Mouse (Mus musculus) c-Kit-positive CD71-positive TER-119-positive erythroid progenitor cells, embryonic 14.5 days (primary cell): ENCODE results near the gene Galnt14.

Experiments used
- DNase-seq: peaks from one replicate; pipeline ENCODE4 v3.0.0-alpha.2; 2013; ENCODE audit warnings: low spot score

Galnt14 gene

DNA sequence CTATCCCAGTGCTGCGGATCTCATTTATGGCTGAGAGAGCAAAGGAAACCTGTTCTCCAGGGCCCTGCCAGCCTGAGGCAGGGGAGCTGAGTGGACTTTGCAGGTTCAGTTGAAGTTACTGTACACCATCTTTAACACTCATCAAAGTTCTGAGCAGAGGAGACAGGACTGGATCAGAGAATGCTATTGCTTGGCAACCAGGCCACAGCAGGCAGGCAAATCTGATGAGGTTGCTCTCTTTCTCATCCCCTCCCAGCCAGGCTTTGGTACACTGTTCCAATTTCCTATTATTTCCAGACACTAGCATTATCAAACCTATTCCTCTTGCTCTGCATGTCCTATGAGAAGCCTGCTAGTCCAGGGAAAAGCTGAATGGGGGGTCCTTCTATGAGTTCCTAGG lies 41.3 kb downstream of the Galnt14 start:
- DNase-seq = no peak

DNA sequence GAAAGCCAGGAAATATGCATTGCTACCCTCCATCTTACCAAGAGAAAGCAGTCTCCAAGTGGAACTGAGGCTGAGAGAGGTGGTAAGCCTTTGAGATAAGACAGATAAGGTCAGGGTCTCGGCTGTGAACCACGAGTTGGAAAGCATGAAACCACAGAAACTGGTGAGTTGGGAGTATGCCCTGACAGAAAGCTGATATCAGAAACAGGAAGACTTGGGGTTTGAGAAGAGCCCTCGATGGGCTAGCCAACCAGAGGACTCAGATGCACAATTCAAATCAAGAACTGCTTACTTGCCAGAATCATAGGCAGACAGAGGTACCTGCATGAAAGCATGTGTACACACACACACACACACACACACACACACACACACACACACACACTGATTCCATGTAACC lies 47.0 kb downstream of the Galnt14 start:
- no peak for DNase-seq

DNA sequence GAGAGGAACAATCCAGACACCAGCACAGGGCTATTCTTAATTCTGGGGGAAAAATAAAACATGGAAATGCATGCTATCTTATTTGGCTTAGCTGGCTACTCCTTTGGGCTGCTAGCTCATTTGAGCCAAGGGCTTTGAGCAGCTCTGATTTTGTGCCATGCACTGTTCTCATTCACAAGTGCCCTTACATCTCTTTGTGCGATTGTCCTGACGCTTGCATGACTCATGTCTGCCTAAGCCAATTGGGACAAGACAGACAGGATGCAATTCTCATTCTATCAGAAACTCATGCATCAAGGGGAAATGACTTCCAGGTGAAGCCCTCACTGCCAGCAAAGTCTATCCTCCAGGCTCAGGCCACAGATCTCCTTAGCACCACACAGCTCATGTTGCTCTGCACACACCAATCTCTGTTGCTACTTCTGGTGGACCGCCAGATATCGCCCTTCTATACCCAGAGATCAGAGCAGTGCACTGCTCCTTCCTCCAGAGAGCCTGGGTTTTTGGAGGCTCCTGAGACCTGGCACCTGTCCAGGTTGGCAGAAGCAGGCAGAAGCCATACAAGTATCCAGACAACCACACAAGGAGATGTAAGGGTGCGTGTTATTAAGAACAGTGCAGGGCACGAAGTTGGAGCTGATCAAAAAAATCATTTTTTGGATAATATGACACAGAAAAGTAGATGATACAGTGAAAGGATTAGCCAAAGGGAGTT lies 51.4 kb downstream of the Galnt14 start:
- DNase-seq = no peak

GRCm38 (mm10) chr17:73656373-73656772 lies 53.9 kb downstream of the Galnt14 start:
- no peak for DNase-seq

- no peak for DNase-seq
Measured at GRCm38 (mm10) chr17:73654261-73654660, 56.0 kb downstream of the Galnt14 start.

- DNase-seq = no peak
Measured at GRCm38 (mm10) chr17:73649371-73649770, 60.9 kb downstream of the Galnt14 start.

- no peak for DNase-seq
Measured at GRCm38 (mm10) chr17:73641676-73642075, 68.6 kb downstream of the Galnt14 start.

- no peak for DNase-seq
Measured at GRCm38 (mm10) chr17:73640117-73640480, 70.2 kb downstream of the Galnt14 start.

DNA sequence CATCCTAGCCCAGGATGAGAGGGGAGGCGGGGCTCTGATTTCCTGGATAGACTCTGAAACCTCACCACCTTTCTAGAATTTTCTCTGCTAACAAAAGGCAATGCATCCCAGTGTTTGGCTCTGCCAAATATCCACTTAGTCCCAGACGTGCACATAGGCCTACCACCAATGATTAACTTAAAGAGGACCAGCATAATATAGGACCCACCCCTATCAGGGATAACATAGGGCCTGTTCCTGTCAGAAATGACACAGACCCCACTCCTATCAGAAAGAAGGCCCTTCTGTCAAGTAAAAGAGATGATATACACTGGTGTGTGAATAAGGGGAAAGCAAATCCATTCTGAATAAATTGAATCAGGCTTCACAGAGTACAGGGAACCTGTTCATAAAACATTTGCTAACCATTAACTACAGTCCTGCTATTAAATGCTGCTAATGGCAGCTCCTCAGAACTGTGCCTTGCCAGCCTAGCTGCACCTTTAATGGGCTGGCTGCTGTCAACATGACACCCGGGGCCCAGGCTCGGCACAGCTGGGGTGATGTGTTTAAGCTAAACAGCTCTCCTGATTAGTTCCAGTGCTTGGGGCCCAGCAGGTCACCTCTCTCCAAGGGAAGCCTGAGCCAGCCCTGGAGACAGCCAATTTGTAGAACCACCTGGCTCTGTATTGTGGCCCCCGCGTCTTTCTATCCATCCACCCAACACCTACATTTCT lies 70.7 kb downstream of the Galnt14 start:
- DNase-seq = no peak

GRCm38 (mm10) chr17:73636988-73637387 lies 73.3 kb downstream of the Galnt14 start:
- DNase-seq = no peak

- no peak for DNase-seq
Measured at GRCm38 (mm10) chr17:73634896-73635295, 75.4 kb downstream of the Galnt14 start.

- no peak for DNase-seq
Measured at GRCm38 (mm10) chr17:73633991-73634710, 76.1 kb downstream of the Galnt14 start.

- DNase-seq = no peak
Measured at GRCm38 (mm10) chr17:73628263-73628914, 81.9 kb downstream of the Galnt14 start.

DNA sequence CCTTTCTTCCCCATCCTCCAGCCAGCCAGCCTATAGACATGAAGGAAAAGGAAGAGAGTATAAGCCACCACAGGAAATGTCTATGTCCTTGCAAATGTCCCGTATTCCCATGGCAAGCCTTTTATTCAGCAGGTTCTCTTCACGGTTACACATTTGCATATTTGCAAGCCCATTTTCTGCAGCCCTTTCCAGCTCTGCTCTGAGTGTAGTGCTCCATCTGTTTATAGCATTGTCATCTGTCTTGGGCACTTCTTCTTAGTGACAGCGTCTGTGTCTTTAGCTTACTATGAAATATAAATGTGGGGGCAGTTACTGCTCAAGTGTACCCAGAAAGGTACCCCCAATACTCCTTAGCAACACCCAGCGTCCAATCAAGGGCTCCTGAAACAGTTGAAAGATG lies 83.3 kb downstream of the Galnt14 start:
- no peak for DNase-seq

DNA sequence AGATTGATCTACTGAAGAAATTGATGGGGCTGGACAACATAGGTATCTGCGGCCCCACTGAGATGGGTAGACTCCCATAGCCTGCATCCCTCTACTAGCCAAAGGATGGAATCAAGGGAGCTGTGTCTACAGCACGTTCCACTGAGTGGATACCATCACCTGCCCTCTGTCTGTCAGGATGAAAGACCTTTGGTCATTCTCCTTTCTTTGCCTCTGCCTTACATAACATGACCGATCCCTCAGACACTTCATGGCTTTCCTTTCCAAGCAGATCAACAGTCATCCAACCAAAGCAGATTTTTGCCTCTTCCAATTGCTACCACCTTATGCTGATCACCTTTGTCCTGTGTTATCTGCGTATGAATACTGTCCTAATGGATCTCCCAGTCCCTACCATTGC lies 90.2 kb downstream of the Galnt14 start:
- no peak for DNase-seq

DNA sequence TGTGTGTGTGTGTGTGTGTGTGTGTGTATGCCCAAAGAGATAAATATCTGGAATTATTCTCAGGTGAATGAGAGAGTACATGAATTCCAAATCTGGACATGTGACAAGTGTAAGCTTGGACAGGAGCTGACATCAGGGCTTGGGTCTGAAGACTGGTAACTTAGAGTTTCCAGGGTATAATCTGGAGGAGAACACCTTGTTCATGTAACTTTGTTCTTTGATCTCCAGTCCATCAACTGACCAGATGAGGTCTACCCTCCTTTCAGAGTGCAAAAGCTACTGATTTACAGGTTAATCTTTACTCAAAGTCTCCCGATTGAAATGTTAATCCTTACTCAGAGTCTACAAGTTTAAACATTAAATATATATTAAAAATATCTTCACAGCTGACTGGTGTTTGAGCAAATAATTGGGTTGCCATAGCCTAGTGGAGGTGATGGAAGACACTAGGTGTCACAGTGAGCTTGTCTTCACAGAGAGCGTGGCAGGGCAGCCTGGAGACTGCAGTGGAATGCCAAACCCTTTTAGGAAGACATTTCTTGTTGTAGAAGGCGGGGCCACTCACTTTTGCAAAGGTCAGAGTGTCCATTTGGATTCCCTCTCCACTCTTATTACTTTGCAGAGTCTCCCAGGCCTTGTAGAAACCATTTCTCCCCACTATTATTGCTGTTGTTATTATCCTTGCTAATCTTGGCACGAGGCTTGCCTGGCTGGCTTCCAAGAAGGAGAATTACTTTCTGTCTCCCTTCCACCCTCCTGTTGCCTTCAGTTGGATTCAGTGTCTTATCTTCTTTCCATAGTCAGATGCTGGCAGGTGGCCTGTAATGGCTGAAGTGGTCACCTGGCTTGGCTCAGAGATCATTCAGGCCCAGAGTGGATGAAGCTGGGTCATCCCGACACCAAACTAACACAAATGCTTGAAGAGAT lies 107.4 kb downstream of the Galnt14 start:
- no peak for DNase-seq

- DNase-seq = no peak
Measured at GRCm38 (mm10) chr17:73599923-73600322, 110.3 kb downstream of the Galnt14 start.

DNA sequence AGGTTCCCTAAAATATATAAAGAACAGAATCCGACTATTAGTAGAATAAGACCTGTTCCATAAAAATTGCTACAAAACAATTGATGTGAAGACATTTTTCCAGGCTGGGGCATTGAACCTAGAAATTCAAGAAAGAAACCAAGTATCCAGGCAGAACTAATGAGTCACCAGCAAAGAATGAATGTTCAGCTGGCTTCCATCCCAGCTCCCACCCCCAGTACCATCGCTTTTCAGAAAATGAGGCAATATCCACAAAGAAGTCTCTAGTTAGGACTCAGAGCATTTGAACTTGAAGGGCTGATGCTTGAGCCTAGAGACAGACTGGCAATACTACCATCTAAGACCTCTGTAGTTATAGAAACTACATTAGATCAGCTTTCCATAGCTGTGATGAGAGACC lies 118.2 kb downstream of the Galnt14 start:
- DNase-seq = no peak

- DNase-seq = no peak
Measured at GRCm38 (mm10) chr17:73587573-73587972, 122.7 kb downstream of the Galnt14 start.

DNA sequence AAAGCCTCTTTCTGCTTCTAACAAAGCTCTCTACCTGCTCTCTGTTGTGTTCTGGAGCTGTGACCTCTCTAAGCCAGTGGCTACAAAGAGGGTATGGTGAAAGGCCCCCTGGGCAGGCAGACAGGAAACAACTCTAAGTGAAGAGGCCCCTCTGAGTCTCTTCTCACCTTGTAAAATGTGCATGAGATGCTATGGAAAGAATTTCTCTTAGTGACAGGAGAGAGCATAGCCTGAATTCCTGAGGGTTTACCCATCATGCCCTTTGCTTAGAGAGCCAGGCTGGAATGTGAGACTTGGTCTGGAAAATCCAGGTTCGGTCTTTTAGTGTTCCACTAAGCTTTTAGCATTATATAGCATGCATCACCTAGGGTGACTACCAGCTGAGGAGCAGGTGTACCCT lies 136.1 kb downstream of the Galnt14 start:
- no peak for DNase-seq

DNA sequence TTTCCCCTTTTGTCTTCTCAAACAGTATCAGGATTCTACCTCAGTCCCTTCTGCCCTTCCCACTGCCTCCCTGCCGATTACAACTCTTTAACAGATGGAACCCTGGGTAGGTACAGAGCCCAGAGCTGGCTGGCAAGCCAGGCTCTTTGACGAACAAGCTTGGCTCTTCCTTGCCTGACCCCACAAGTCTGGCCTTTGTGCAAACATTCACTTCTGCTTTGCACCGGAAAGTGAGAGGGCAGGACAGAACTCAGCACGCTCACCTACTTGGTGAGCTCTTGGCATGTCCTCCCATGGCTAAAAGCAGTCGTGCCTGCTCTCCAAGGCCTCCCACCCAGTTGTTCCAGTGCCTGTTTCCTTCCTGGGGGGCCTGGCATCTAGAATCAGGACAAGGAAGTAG lies 137.4 kb downstream of the Galnt14 start:
- DNase-seq = no peak

GRCm38 (mm10) chr17:73572440-73572839 lies 137.8 kb downstream of the Galnt14 start:
- peak; percentile 15 for DNase-seq
